28 mouse cellular contexts compared by ENCODE assay signal in the genomic region with DNA sequence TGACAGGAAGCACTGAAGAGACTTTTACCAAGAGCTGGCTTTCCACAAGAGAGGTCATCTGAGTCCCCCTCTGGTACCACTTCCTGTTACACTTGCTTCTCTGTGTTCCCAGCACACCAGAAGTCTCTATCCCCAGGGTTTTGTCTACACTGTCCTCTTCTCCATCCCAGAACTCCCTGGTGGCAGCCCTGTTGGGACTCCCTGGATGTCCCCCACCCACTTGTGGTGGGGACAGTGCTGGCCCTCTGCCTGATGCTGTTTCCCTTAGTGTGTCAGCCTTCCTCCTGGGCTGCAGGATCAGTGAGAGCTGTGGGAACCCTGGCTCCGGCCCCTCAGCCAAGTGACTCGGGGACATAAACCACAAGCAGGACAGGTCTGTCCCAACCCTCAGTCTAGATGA. TPM values are rescaled to one million over a fixed set of nuclear protein-coding genes. Genes with fewer than 3 reads are reported as not detected.
DNase-seq lines count a peak whose midpoint lies in the region; ATAC-seq and TF ChIP-seq lines count a peak whose summit lies in the region.
"Had no signal": no experiment of that assay in that cellular context is flagged by ENCODE, and none has a peak within 500 bp of the region (broad histone marks: within the 10 kb centered on the region; RNA-seq: fewer than 3 reads in every experiment).

No protein-coding gene starts in this region.

- H3K4me2 ChIP-seq in midbrain, postnatal 0 days (ENCODE audit: low read depth, low read length, poor library complexity, severe bottlenecking) = no peak overlapping the region
- H3K4me2 ChIP-seq: embryonic facial prominence, embryonic 12.5 days; embryonic facial prominence, embryonic 15.5 days; forebrain, embryonic 13.5 days; heart, embryonic 12.5 days; heart, embryonic 15.5 days; hindbrain, embryonic 15.5 days had no signal

- no peak for TF ChIP-seq CTCF in midbrain, postnatal 0 days (IDR thresholded peaks at IDR 0.05)

- H3K27me3 ChIP-seq in midbrain, embryonic 10.5 days (ENCODE audit: low read depth, poor library complexity, severe bottlenecking) = peaks cover 40% of the 10 kb centered on the region
- H3K27me3 ChIP-seq in midbrain, postnatal 0 days (ENCODE audit: insufficient read depth, low read length) = no peaks in the 10 kb centered on the region
- H3K27me3 ChIP-seq in splenic B cell, adult 2 months (ENCODE audit: control insufficient read depth, insufficient read depth, low read length, poor library complexity, severe bottlenecking) = no peaks in the 10 kb centered on the region
- H3K27me3 ChIP-seq: forebrain, embryonic 13.5 days had no signal

- DNase-seq in heart, adult 11 months = peak; percentile 95
- no peak for DNase-seq in heart, adult 18-20 months
- no peak for DNase-seq in midbrain, embryonic 10.5 days (ENCODE audit: low spot score)
- no peak for DNase-seq in midbrain, postnatal 0 days (ENCODE audit: low spot score)
- peak; percentile 5 for DNase-seq in splenic B cell, adult 2 months (ENCODE audit: low read depth, low spot score)
- DNase-seq: adrenal gland, adult 2 months; adrenal gland, postnatal 14 days; cerebellum, adult 11-12 months; cerebellum, adult 8-10 months; cerebellum, postnatal 10 days; cerebellum, postnatal 36 days; forebrain, postnatal 0 days; gastrocnemius, adult 2 months; gastrocnemius, postnatal 14 days; heart, adult 2 months; heart, postnatal 10 days; heart, postnatal 36 days; kidney, adult 2 months had no signal

- 82% methylated on average over 2 of the region's 2 CpGs for whole genome bisulfite sequencing in midbrain, embryonic 10.5 days
- WGBS in midbrain, postnatal 0 days = 92% methylated on average over 2 of the region's 2 CpGs

- no peak overlapping the region for H3K4me3 ChIP-seq in midbrain, embryonic 10.5 days
- H3K4me3 ChIP-seq in midbrain, postnatal 0 days (ENCODE audit: low read depth, low read length) = no peak overlapping the region
- H3K4me3 ChIP-seq: embryonic facial prominence, embryonic 12.5 days; embryonic facial prominence, embryonic 15.5 days; erythroblast, embryonic 14.5 days; forebrain, embryonic 13.5 days; gastrocnemius, adult 2 months; heart, adult 2 months; heart, embryonic 12.5 days; heart, embryonic 15.5 days; hindbrain, embryonic 15.5 days had no signal

- H3K9me3 ChIP-seq in midbrain, embryonic 10.5 days (replicated peaks) = no peaks in the 10 kb centered on the region
- H3K9me3 ChIP-seq in midbrain, postnatal 0 days (ENCODE audit: low read length) = no peaks in the 10 kb centered on the region
- H3K9me3 ChIP-seq: embryonic facial prominence, embryonic 12.5 days; embryonic facial prominence, embryonic 15.5 days; forebrain, embryonic 13.5 days; heart, embryonic 12.5 days; heart, embryonic 15.5 days; hindbrain, embryonic 15.5 days had no signal

- no peak for ATAC-seq in midbrain, postnatal 0 days (ENCODE audit: low FRiP score)
- ATAC-seq in cerebellum, adult (ENCODE audit: insufficient number of reproducible peaks, low FRiP score, low TSS enrichment) = no peak
- ATAC-seq: CD4-positive, CD25-positive, alpha-beta regulatory T cell, adult 4 months; forebrain, embryonic 13.5 days; forebrain, postnatal 0 days; intestine, postnatal 0 days had no signal

- peaks cover 38% of the 10 kb centered on the region for H3K4me1 ChIP-seq in midbrain, embryonic 10.5 days
- H3K4me1 ChIP-seq in midbrain, postnatal 0 days (ENCODE audit: insufficient read depth, low read length) = no peaks in the 10 kb centered on the region
- H3K4me1 ChIP-seq: forebrain, embryonic 13.5 days; hindbrain, embryonic 15.5 days had no signal

- H3K9ac ChIP-seq in midbrain, postnatal 0 days (replicated peaks; ENCODE audit: low read length, poor library complexity, severe bottlenecking) = no peak overlapping the region
- H3K9ac ChIP-seq: embryonic facial prominence, embryonic 12.5 days; embryonic facial prominence, embryonic 15.5 days; forebrain, embryonic 13.5 days; forebrain, postnatal 0 days; heart, embryonic 12.5 days; heart, embryonic 15.5 days; hindbrain, embryonic 15.5 days had no signal

- H3K27ac ChIP-seq in midbrain, embryonic 10.5 days (replicated peaks) = peak overlapping the region; percentile 85
- H3K27ac ChIP-seq in midbrain, postnatal 0 days (ENCODE audit: low read depth, low read length) = no peak overlapping the region
- H3K27ac ChIP-seq: embryonic facial prominence, embryonic 12.5 days; embryonic facial prominence, embryonic 15.5 days; forebrain, embryonic 13.5 days; gastrocnemius, adult 2 months; heart, adult 2 months; heart, embryonic 15.5 days; hindbrain, embryonic 15.5 days had no signal

- H3K36me3 ChIP-seq in midbrain, embryonic 10.5 days = no peaks in the 10 kb centered on the region
- H3K36me3 ChIP-seq in midbrain, postnatal 0 days (ENCODE audit: insufficient read depth, low read length) = no peaks in the 10 kb centered on the region
- H3K36me3 ChIP-seq in splenic B cell, adult 2 months (ENCODE audit: control insufficient read depth, insufficient read depth, low read length, poor library complexity, severe bottlenecking) = no peaks in the 10 kb centered on the region
- H3K36me3 ChIP-seq: embryonic facial prominence, embryonic 12.5 days; embryonic facial prominence, embryonic 15.5 days; heart, embryonic 12.5 days; heart, embryonic 15.5 days; hindbrain, embryonic 15.5 days had no signal

RNA-seq across cellular contexts. Expression of a gene that starts 22.5 kb away (rescaled TPM):
- total RNA-seq in heart, adult 18-20 months (2021) = 10 to 100 TPM; 10.3 to 13.0 TPM
- polyA plus RNA-seq in midbrain, embryonic 10.5 days (2016; fragmentation: Nextera tagmentation; extraction: Ambion mirVana) = 29.4 and 41.5 TPM in 2 replicates
- total RNA-seq in midbrain, postnatal 0 days (2014; rRNA removed) = 11.6 and 13.5 TPM in 2 replicates
- polyA plus RNA-seq in midbrain, postnatal 0 days (2015; fragmentation: Nextera tagmentation; extraction: Ambion mirVana) = 5.8 and 7.5 TPM in 2 replicates

Comparison
In these comparisons a context has a peak if more than half of its experiments do, and no peak if none do; other contexts are left out.
1. DNase-seq: peak in heart, adult 11 months (single experiment) and splenic B cell, adult 2 months (single experiment); none in heart, adult 18-20 months (0 of 2), midbrain, embryonic 10.5 days (single experiment) and midbrain, postnatal 0 days (single experiment).